Mouse (Mus musculus) limb, embryonic 14.5 days (tissue): Measurements from ENCODE around the gene Rpa2. TPM values are rescaled to one million over a fixed set of nuclear protein-coding genes. Genes with fewer than 3 reads are reported as not detected.

Source experiments
- ATAC-seq: fragments of 200-750 bp; cut with Nextera tagmentation; 2 replicates; pipeline ENCODE4 v1.8.0; 2017; ENCODE audit warnings: low read depth, moderate number of reproducible peaks, moderate TSS enrichment; ENCODE audit not compliant: low FRiP score
- DNase-seq: peaks from one replicate; pipeline ENCODE4 v3.0.0-alpha.2; 2015; ENCODE audit warnings: low spot score
- H3K27ac ChIP-seq: fragments of 300-500 bp; sonication (generic); replicated peaks from 2 replicates; pipeline ENCODE4 v1.5.1; 2014; ENCODE audit warnings: low read depth, mild to moderate bottlenecking, low read length, moderate library complexity, mixed read lengths
- H3K27me3 ChIP-seq: fragments of 300-500 bp; sonication (generic); 2 replicates; pipeline ENCODE4 v1.6.1; 2014; ENCODE audit warnings: low read length, mixed read lengths; ENCODE audit not compliant: control insufficient read depth, insufficient read depth
- H3K36me3 ChIP-seq: fragments of 300-500 bp; sonication (generic); 2 replicates; pipeline ENCODE4 v1.6.1; 2014; ENCODE audit warnings: mild to moderate bottlenecking, low read length, moderate library complexity, mixed read lengths; ENCODE audit not compliant: control insufficient read depth, insufficient read depth
- H3K4me1 ChIP-seq: fragments of 300-500 bp; sonication (generic); 2 replicates; pipeline ENCODE4 v1.6.1; 2014; ENCODE audit warnings: antibody characterized with exemption, low read length, mixed read lengths; ENCODE audit not compliant: control insufficient read depth, insufficient read depth
- H3K4me2 ChIP-seq: fragments of 300-500 bp; sonication (generic); replicated peaks from 2 replicates; pipeline ENCODE4 v1.6.1; 2014; ENCODE audit warnings: low read depth, mild to moderate bottlenecking, low read length, moderate library complexity; ENCODE audit not compliant: severe bottlenecking
- H3K4me3 ChIP-seq: fragments of 300-500 bp; sonication (generic); replicated peaks from 2 replicates; pipeline ENCODE4 v1.5.1; 2014; ENCODE audit warnings: low read length
- H3K9ac ChIP-seq: fragments of 300-500 bp; sonication (generic); 2 replicates; pipeline ENCODE4 v1.6.1; 2014; ENCODE audit warnings: mild to moderate bottlenecking, low read depth, low read length, moderate library complexity; ENCODE audit not compliant: severe bottlenecking
- H3K9me3 ChIP-seq: fragments of 300-500 bp; sonication (generic); 2 replicates; pipeline ENCODE4 v1.6.1; 2016; ENCODE audit warnings: low read length; ENCODE audit not compliant: control insufficient read depth
- POLR2A ChIP-seq: fragments of 200-500 bp; IDR thresholded peaks from 2 replicates; pipeline ENCODE4 v1.8.0; 2012; ENCODE audit warnings: inconsistent platforms, mild to moderate bottlenecking, moderate library complexity, borderline replicate concordance; ENCODE audit not compliant: insufficient read depth, insufficient read length; ENCODE audit errors: extremely low read depth
- WGBS: fragments of 180-500 bp; shearing (Covaris S2); extraction: QIAGEN DNeasy Blood & Tissue Kit; methylation state at CpG from one replicate; pipeline ENCODE4 v1.1.7; 2014; 5-methylcytosine and 5-hydroxymethylcytosine counted together
- polyA plus RNA-seq, 2 experiments: library from polyadenylated mRNA; depleted of rRNA in 1 of 2; stranded (reverse) in 1 of 2; unstranded in 1 of 2; fragments of >200 nt; fragmentation: Nextera tagmentation in 1 of 2; extraction: Ambion mirVana in 1 of 2; gene quantifications; 2 replicates each; pipeline versions ENCODE4 v1.2.1 to v1.2.3; 2012 to 2014

Rpa2 gene
- polyA plus RNA-seq, 2 experiments, result 76.4 to 104 TPM

- Histone ChIP-seq H3K9ac (no peak overlapping the region), H3K4me1 (no peaks in the 10 kb centered on the region), H3K27ac (no peak overlapping the region), H3K4me3 (no peak overlapping the region), H3K36me3 (no peaks in the 10 kb centered on the region), H3K4me2 (no peak overlapping the region), H3K27me3 (no peaks in the 10 kb centered on the region), H3K9me3 (no peaks in the 10 kb centered on the region)
- no peak for ATAC-seq
- 86% methylated on average over 6 of the region's 6 CpGs for WGBS
- DNase-seq, result no peak
- TF ChIP-seq POLR2A, result no peak
These were observed 36.2 kb downstream of the Rpa2 start for GRCm38 (mm10) chr4:132804331-132804730.

- no peaks in the 10 kb centered on the region for H3K27me3 ChIP-seq
- no peaks in the 10 kb centered on the region for H3K9me3 ChIP-seq
- no peak overlapping the region for H3K4me3 ChIP-seq
- no peak for TF ChIP-seq POLR2A
- no peak overlapping the region for H3K27ac ChIP-seq
- WGBS, result 89% methylated on average over 5 of the region's 5 CpGs
- H3K4me2 ChIP-seq, result no peak overlapping the region
- no peaks in the 10 kb centered on the region for H3K4me1 ChIP-seq
- DNase-seq, result no peak
- H3K36me3 ChIP-seq, result no peaks in the 10 kb centered on the region
- no peak overlapping the region for H3K9ac ChIP-seq
- no peak for ATAC-seq
These were observed 37.0 kb downstream of the Rpa2 start for GRCm38 (mm10) chr4:132805146-132805545.

- no peaks in the 10 kb centered on the region for H3K9me3 ChIP-seq
- DNase-seq (no peak), ATAC-seq (no peak)
- H3K9ac ChIP-seq, result no peak overlapping the region
- no peak overlapping the region for H3K27ac ChIP-seq
- no peak overlapping the region for H3K4me2 ChIP-seq
- no peaks in the 10 kb centered on the region for H3K27me3 ChIP-seq
- WGBS, result 84% methylated on average over 12 of the region's 12 CpGs
- no peak overlapping the region for H3K4me3 ChIP-seq
- H3K4me1 ChIP-seq, result no peaks in the 10 kb centered on the region
- H3K36me3 ChIP-seq, result no peaks in the 10 kb centered on the region
- TF ChIP-seq POLR2A, result no peak
These were observed 37.6 kb downstream of the Rpa2 start for GRCm38 (mm10) chr4:132805599-132806197.

DNA sequence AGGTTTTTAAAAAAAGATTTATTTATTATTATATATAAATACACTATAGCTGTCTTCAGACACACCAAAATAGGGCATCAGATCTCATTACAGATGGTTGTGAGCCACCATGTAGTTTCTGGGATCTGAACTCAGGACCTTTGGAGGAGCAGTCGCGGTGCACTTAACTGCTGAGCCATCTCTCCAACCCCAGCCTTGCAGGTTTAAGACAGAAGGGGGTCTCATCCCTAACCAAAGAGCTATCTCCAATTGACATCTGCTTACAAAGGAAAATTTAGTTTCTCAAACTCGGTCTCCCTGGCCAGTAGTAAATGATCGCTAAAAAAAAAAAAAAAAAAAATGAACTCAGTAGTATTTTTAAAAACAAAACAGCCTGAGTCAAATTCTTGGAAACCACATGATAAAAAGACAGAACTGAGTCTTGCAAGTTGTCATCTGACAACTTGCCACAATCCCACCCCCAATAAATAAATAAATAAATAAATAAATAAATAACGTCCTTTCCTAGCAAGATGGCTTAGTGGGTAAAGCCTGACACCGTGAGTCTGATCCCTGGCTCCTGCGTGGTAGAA is 38.6 kb downstream of the Rpa2 start:
- no peaks in the 10 kb centered on the region for H3K4me1 ChIP-seq
- H3K27me3 ChIP-seq, result no peaks in the 10 kb centered on the region
- 84% methylated on average over 7 of the region's 7 CpGs for WGBS
- H3K9me3 ChIP-seq, result no peaks in the 10 kb centered on the region; the same call in 1 of the 2 replicates
- H3K27ac ChIP-seq, result no peak overlapping the region
- no peak overlapping the region for H3K4me2 ChIP-seq
- no peak for TF ChIP-seq POLR2A
- no peak overlapping the region for H3K9ac ChIP-seq
- H3K36me3 ChIP-seq, result no peaks in the 10 kb centered on the region
- no peak for DNase-seq
- H3K4me3 ChIP-seq, result no peak overlapping the region
- ATAC-seq, result no peak

GRCm38 (mm10) chr4:132807771-132808641 is 39.9 kb downstream of the Rpa2 start:
- no peak for ATAC-seq
- WGBS, result 71% methylated on average over 5 of the region's 5 CpGs
- DNase-seq, result no peak
- Histone ChIP-seq H3K27me3 (no peaks in the 10 kb centered on the region), H3K4me3 (no peak overlapping the region), H3K27ac (no peak overlapping the region), H3K9ac (no peak overlapping the region), H3K4me2 (no peak overlapping the region), H3K9me3 (no peaks in the 10 kb centered on the region; the same call in 1 of the 2 replicates), H3K4me1 (no peaks in the 10 kb centered on the region), H3K36me3 (no peaks in the 10 kb centered on the region)
- no peak for TF ChIP-seq POLR2A
